Mouse (Mus musculus): ENCODE data around the gene Gm4567. TPM values are rescaled to one million over a fixed set of nuclear protein-coding genes. Genes with fewer than 3 reads are reported as not detected.

Gm4567 gene
- polyA plus RNA-seq (2012; rRNA removed; ENCODE audit: low replicate concordance): not detected in 2 replicates

GRCm38 (mm10) chr7:22719610-22720009 is at the start of gene Gm4567:
Gm4567 (minus strand) TSS chr7:22719710.

GRCm38 (mm10) chr7:22761397-22761796 is 41.9 kb upstream of the Gm4567 start, which contains the start of gene Vmn1r157:
Vmn1r157 (plus strand) TSS chr7:22761697.

GRCm38 (mm10) chr7:22692217-22692616 is 27.3 kb downstream of the Gm4567 start, which contains the start of gene Gm8693:
Gm8693 (minus strand) TSS chr7:22692317.

Other genes with a start within 250 kb of the Gm4567 start
- not detected in 2 replicates for gene Vmn1r151, start 220.0 kb downstream of the Gm4567 start, polyA plus RNA-seq (2012; rRNA removed; ENCODE audit: low replicate concordance)
- gene Vmn1r152, start 196.7 kb downstream of the Gm4567 start, polyA plus RNA-seq (2012; rRNA removed; ENCODE audit: low replicate concordance): not detected in 2 replicates
- gene Gm8677, start 184.8 kb downstream of the Gm4567 start, polyA plus RNA-seq (2012; rRNA removed; ENCODE audit: low replicate concordance): not detected in 2 replicates
- not detected in 2 replicates for gene Gm4201, start 154.4 kb downstream of the Gm4567 start, polyA plus RNA-seq (2012; rRNA removed; ENCODE audit: low replicate concordance)
- not detected in 2 replicates for gene Gm4565, start 131.6 kb downstream of the Gm4567 start, polyA plus RNA-seq (2012; rRNA removed; ENCODE audit: low replicate concordance)
- not detected in 2 replicates for gene Vmn1r155, start 61.7 kb downstream of the Gm4567 start, polyA plus RNA-seq (2012; rRNA removed; ENCODE audit: low replicate concordance)
- gene Gm8693, start 27.4 kb downstream of the Gm4567 start, polyA plus RNA-seq (2012; rRNA removed; ENCODE audit: low replicate concordance): not detected in 2 replicates
- not detected in 2 replicates for gene Vmn1r157, start 42.0 kb upstream of the Gm4567 start, polyA plus RNA-seq (2012; rRNA removed; ENCODE audit: low replicate concordance)
- not detected in 2 replicates for gene Vmn1r158, start 71.1 kb upstream of the Gm4567 start, polyA plus RNA-seq (2012; rRNA removed; ENCODE audit: low replicate concordance)
- not detected in 2 replicates for gene Vmn1r159, start 123.9 kb upstream of the Gm4567 start, polyA plus RNA-seq (2012; rRNA removed; ENCODE audit: low replicate concordance)
- gene Vmn1r160, start 151.5 kb upstream of the Gm4567 start, polyA plus RNA-seq (2012; rRNA removed; ENCODE audit: low replicate concordance): not detected in 2 replicates

Data from mammary gland, adult 2 months (tissue).